Mouse (Mus musculus) urinary bladder, postnatal 0 days (tissue): ENCODE data around the gene Dnttip2. TPM values are rescaled to one million over a fixed set of nuclear protein-coding genes. Genes with fewer than 3 reads are reported as not detected.
A peak's percentile ranks its signal among the peaks of the same experiment; 100 is the strongest.

ENCODE experiments used
- microRNA counts: library from miRNA; unstranded; fragments of <30 nt; microRNA quantifications from one replicate; lab custom pipeline; 2016
- microRNA-seq: library from miRNA; unstranded; fragments of <30 nt; microRNA quantifications from one replicate; pipeline ENCODE4, GENCODE M21; 2016
- polyA plus RNA-seq: library from polyadenylated mRNA; unstranded; fragments of >200 nt; fragmentation: Nextera tagmentation; extraction: Ambion mirVana; gene quantifications from 2 replicates; pipeline ENCODE4 v1.2.1, GENCODE M21; 2015

Gene Dnttip2
- 41.1 and 50.4 TPM in 2 replicates for polyA plus RNA-seq

GRCm38 (mm10) chr3:122274241-122275024 is at the start of gene Dnttip2:
Gene Dnttip2 (plus strand): TSS chr3:122274388.

GRCm38 (mm10) chr3:122245215-122245877 is 28.8 kb upstream of the Dnttip2 start, which contains the start of gene Gclm:
Gene Gclm (plus strand): TSS chr3:122245557.

GRCm38 (mm10) chr3:122293954-122294850 is 20.0 kb downstream of the Dnttip2 start, which contains the start of gene Bcar3:
Gene Bcar3 (plus strand): TSS chr3:122294136.

MicroRNA genes within 50 kb of the gene (microRNA counts, 519-probe panel; counts per million panel counts)
- not detected for microRNA mmu-miR-760 (lab: Ali Mortazavi, UCI)

Small RNA genes within 50 kb of the gene (microRNA-seq; reads per million reads assigned to microRNA genes)
- gene Gm22903, result not detected
- 24.7 reads per million, percentile 30 among the genes with 10 or more reads in this experiment for gene Mir760

Other genes starting within 250 kb of the Dnttip2 start
- 0.55 and 0.71 TPM in 2 replicates for gene Abca4, start 229.9 kb upstream of the Dnttip2 start, polyA plus RNA-seq
- gene Gclm, start 28.8 kb upstream of the Dnttip2 start, polyA plus RNA-seq, result 87.0 and 91.0 TPM in 2 replicates
- 10.8 and 11.2 TPM in 2 replicates for gene Bcar3, start 19.7 kb downstream of the Dnttip2 start, polyA plus RNA-seq